Mouse (Mus musculus) olfactory bulb, adult 2 months (tissue): ENCODE measurements around the gene Atp1a4. TPM values are rescaled to one million over a fixed set of nuclear protein-coding genes. Genes with fewer than 3 reads are reported as not detected.

Source experiments
- H3K27ac ChIP-seq: fragments of 200-500 bp; 2 replicates; pipeline ENCODE4 v1.5.1; 2012; ENCODE audit warnings: low read depth, low read length; ENCODE audit not compliant: insufficient read depth
- H3K4me1 ChIP-seq: fragments of 200-500 bp; 2 replicates; pipeline ENCODE4 v1.6.1; 2012; ENCODE audit warnings: low read length; ENCODE audit not compliant: control insufficient read depth, insufficient read depth
- H3K4me3 ChIP-seq: fragments of 200-500 bp; 2 replicates; pipeline ENCODE4 v1.5.1; 2012; ENCODE audit warnings: mild to moderate bottlenecking, low read depth, low read length, moderate library complexity; ENCODE audit not compliant: insufficient read depth
- CTCF ChIP-seq: fragments of 200-500 bp; IDR thresholded peaks from 2 replicates; pipeline ENCODE4 v1.5.1; 2012; ENCODE audit warnings: low read depth, mild to moderate bottlenecking, low read length, moderate library complexity; ENCODE audit not compliant: insufficient read depth
- POLR2A ChIP-seq: fragments of 200-500 bp; IDR thresholded peaks from 2 replicates; pipeline ENCODE4 v1.6.1; 2012; ENCODE audit warnings: mild to moderate bottlenecking, low read depth, low read length, moderate library complexity; ENCODE audit not compliant: insufficient read depth
- WGBS: fragments of 180-500 bp; shearing (Covaris S2); methylation state at CpG from one replicate; pipeline ENCODE4 v1.1.7; 2018; 5-methylcytosine and 5-hydroxymethylcytosine counted together
- polyA plus RNA-seq: library from polyadenylated mRNA; stranded (reverse); fragments of >200 nt; gene quantifications from 2 replicates; pipeline ENCODE4 v1.2.4, GENCODE M21; 2012; ENCODE audit warnings: low replicate concordance; ENCODE audit not compliant: missing spikeins, insufficient read depth, insufficient read length

Atp1a4 gene
- polyA plus RNA-seq, 1 experiment, result not detected

- Histone ChIP-seq H3K4me3 (no peak overlapping the region), H3K27ac (no peak overlapping the region), H3K4me1 (peaks cover 32% of the 10 kb centered on the region)
- no peak for TF ChIP-seq POLR2A
- no peak for TF ChIP-seq CTCF
- 51% methylated on average over 5 of the region's 5 CpGs for WGBS
Measured at GRCm38 (mm10) chr1:172286740-172287139, 28.5 kb upstream of the Atp1a4 start.

GRCm38 (mm10) chr1:172284221-172284620, 26.0 kb upstream of the Atp1a4 start:
- TF ChIP-seq CTCF (no peak), POLR2A (no peak)
- 81% methylated on average over 14 of the region's 14 CpGs for WGBS
- Histone ChIP-seq H3K27ac (no peak overlapping the region), H3K4me3 (no peak overlapping the region), H3K4me1 (peaks cover 51% of the 10 kb centered on the region)

- no peak for TF ChIP-seq CTCF
- TF ChIP-seq POLR2A, result no peak
- peaks cover 51% of the 10 kb centered on the region for H3K4me1 ChIP-seq
- H3K4me3 ChIP-seq, result no peak overlapping the region
- 86% methylated on average over 6 of the region's 6 CpGs for WGBS
- H3K27ac ChIP-seq, result no peak overlapping the region
Measured at GRCm38 (mm10) chr1:172283073-172283472, 24.9 kb upstream of the Atp1a4 start.

GRCm38 (mm10) chr1:172281522-172282254, 23.5 kb upstream of the Atp1a4 start:
- H3K27ac ChIP-seq, result no peak overlapping the region
- no peak overlapping the region for H3K4me3 ChIP-seq
- TF ChIP-seq POLR2A (no peak), CTCF (no peak)
- peaks cover 48% of the 10 kb centered on the region for H3K4me1 ChIP-seq
- WGBS, result 30% methylated on average over 10 of the region's 10 CpGs

GRCm38 (mm10) chr1:172279768-172280509, 21.7 kb upstream of the Atp1a4 start:
- no peak overlapping the region for H3K27ac ChIP-seq
- H3K4me3 ChIP-seq, result no peak overlapping the region
- WGBS, result 72% methylated on average over 16 of the region's 16 CpGs
- no peak for TF ChIP-seq POLR2A
- peaks cover 35% of the 10 kb centered on the region for H3K4me1 ChIP-seq

GRCm38 (mm10) chr1:172278328-172278727, 20.1 kb upstream of the Atp1a4 start:
- no peak for TF ChIP-seq POLR2A
- no peak for TF ChIP-seq CTCF
- H3K4me3 ChIP-seq, result no peak overlapping the region
- WGBS, result 86% methylated on average over 13 of the region's 13 CpGs
- no peak overlapping the region for H3K27ac ChIP-seq
- peaks cover 28% of the 10 kb centered on the region for H3K4me1 ChIP-seq

- TF ChIP-seq POLR2A, result no peak
- TF ChIP-seq CTCF, result no peak
- Histone ChIP-seq H3K27ac (no peak overlapping the region), H3K4me3 (no peak overlapping the region), H3K4me1 (peaks cover 22% of the 10 kb centered on the region)
- WGBS, result 78% methylated on average over 3 of the region's 3 CpGs
Measured at GRCm38 (mm10) chr1:172277172-172277571, 19.0 kb upstream of the Atp1a4 start.

GRCm38 (mm10) chr1:172274547-172274946, 16.3 kb upstream of the Atp1a4 start:
- TF ChIP-seq POLR2A, result no peak
- no peak for TF ChIP-seq CTCF
- H3K4me1 ChIP-seq, result peaks cover 6% of the 10 kb centered on the region
- WGBS, result 89% methylated on average over 5 of the region's 5 CpGs
- no peak overlapping the region for H3K27ac ChIP-seq
- no peak overlapping the region for H3K4me3 ChIP-seq

GRCm38 (mm10) chr1:172274116-172274515, 15.9 kb upstream of the Atp1a4 start:
- no peak overlapping the region for H3K27ac ChIP-seq
- no peak overlapping the region for H3K4me3 ChIP-seq
- 74% methylated on average over 5 of the region's 5 CpGs for WGBS
- H3K4me1 ChIP-seq, result peaks cover 3% of the 10 kb centered on the region
- TF ChIP-seq POLR2A, result no peak
- TF ChIP-seq CTCF, result no peak

GRCm38 (mm10) chr1:172273386-172273785, 15.2 kb upstream of the Atp1a4 start:
- Histone ChIP-seq H3K4me3 (no peak overlapping the region), H3K27ac (no peak overlapping the region), H3K4me1 (peaks cover 3% of the 10 kb centered on the region)
- WGBS, result 81% methylated on average over 6 of the region's 6 CpGs
- no peak for TF ChIP-seq CTCF
- TF ChIP-seq POLR2A, result no peak
